In genomic region chr7:25249314-25250140, GRCm38 (mm10) we compare ENCODE assay signal across 8 mouse cellular contexts. TPM values are rescaled to one million over a fixed set of nuclear protein-coding genes. Genes with fewer than 3 reads are reported as not detected.
A peak's percentile ranks its signal among the peaks of the same experiment; 100 is the strongest.
DNase-seq lines count a peak whose midpoint lies in the region; ATAC-seq lines count a peak whose summit lies in the region.

No protein-coding gene starts in this region.

- peak; percentile 54 to 65 for DNase-seq in cerebellum, postnatal 36 days
- DNase-seq in gastrocnemius, postnatal 25 days, result peak; percentile 87
- peak; percentile 74 to 78 for DNase-seq in spleen, postnatal 36 days (ENCODE audit: low spot score in 2 of 2)

- H3K36me3 ChIP-seq in erythroblast, embryonic 14.5 days (ENCODE audit: control insufficient read depth), result peaks cover 20% of the 10 kb centered on the region
- peaks cover 21% of the 10 kb centered on the region for H3K36me3 ChIP-seq in limb, embryonic 12.5 days
- H3K36me3 ChIP-seq in midbrain, embryonic 12.5 days, result peaks cover 16% of the 10 kb centered on the region

- no peak; the same call in 1 of the 2 replicates for ATAC-seq in erythroblast, adult 5-6 weeks (replicated peaks; ENCODE audit: low FRiP score, poor library complexity, severe bottlenecking)
- peak; percentile 60 for ATAC-seq in inflammation-experienced regulatory T-cells, adult 6 months
- ATAC-seq in limb, embryonic 12.5 days (ENCODE audit: insufficient number of reproducible peaks, insufficient read depth, low FRiP score, low TSS enrichment, low read depth), result peak; percentile 66
- peak; percentile 61 for ATAC-seq in midbrain, embryonic 12.5 days (ENCODE audit: low FRiP score, low read depth)

- H3K4me2 ChIP-seq in limb, embryonic 12.5 days, result peak overlapping the region; percentile 95
- peak overlapping the region; percentile 92 for H3K4me2 ChIP-seq in midbrain, embryonic 12.5 days (replicated peaks)

- H3K4me1 ChIP-seq in erythroblast, embryonic 14.5 days (ENCODE audit: control insufficient read depth), result peaks cover 61% of the 10 kb centered on the region
- H3K4me1 ChIP-seq in limb, embryonic 12.5 days (replicated peaks), result peaks cover 52% of the 10 kb centered on the region
- peaks cover 50% of the 10 kb centered on the region for H3K4me1 ChIP-seq in midbrain, embryonic 12.5 days

- H3K27ac ChIP-seq in limb, embryonic 12.5 days, result peak overlapping the region; percentile 99
- peak overlapping the region; percentile 89 for H3K27ac ChIP-seq in midbrain, embryonic 12.5 days (replicated peaks)

- WGBS in limb, embryonic 12.5 days, result under 1% methylated on average over 39 of the region's 73 CpGs
- under 1% methylated on average over 31 of the region's 73 CpGs for WGBS in midbrain, embryonic 12.5 days

- peaks cover 25% of the 10 kb centered on the region for H3K27me3 ChIP-seq in erythroblast, embryonic 14.5 days (ENCODE audit: control insufficient read depth)
- no peaks in the 10 kb centered on the region for H3K27me3 ChIP-seq in limb, embryonic 12.5 days
- H3K27me3 ChIP-seq in midbrain, embryonic 12.5 days, result no peaks in the 10 kb centered on the region

- peak overlapping the region; percentile 97 for H3K9ac ChIP-seq in limb, embryonic 12.5 days (replicated peaks)
- H3K9ac ChIP-seq in midbrain, embryonic 12.5 days (replicated peaks), result peak overlapping the region; percentile 83

- H3K4me3 ChIP-seq in erythroblast, embryonic 14.5 days (replicated peaks), result peak overlapping the region; percentile 91
- H3K4me3 ChIP-seq in limb, embryonic 12.5 days (replicated peaks), result peak overlapping the region; percentile 95
- H3K4me3 ChIP-seq in midbrain, embryonic 12.5 days, result peak overlapping the region; percentile 90

- H3K9me3 ChIP-seq in erythroblast, embryonic 14.5 days (ENCODE audit: control insufficient read depth, low read length), result no peaks in the 10 kb centered on the region
- H3K9me3 ChIP-seq in limb, embryonic 12.5 days, result no peaks in the 10 kb centered on the region
- H3K9me3 ChIP-seq in midbrain, embryonic 12.5 days, result no peaks in the 10 kb centered on the region

RNA-seq across cellular contexts. Expression of gene Erf, which starts 1.0 kb away (rescaled TPM):
- polyA plus RNA-seq in erythroblast, embryonic 14.5 days (2012), result 3.2 and 3.6 TPM in 2 replicates
- total RNA-seq in erythroblast, adult 5-6 weeks (2015; ENCODE audit: low replicate concordance), result 3.3 and 3.6 TPM in 2 replicates
- 2.4 and 2.6 TPM in 2 replicates for total RNA-seq in erythroblast, adult 5-6 weeks (2017; ENCODE audit: low replicate concordance)
- total RNA-seq in gastrocnemius, postnatal 25 days (2021), result 1 to 10 TPM; 5.8 to 7.2 TPM
- under 1 TPM; 0.34 to 0.70 (median 0.38) TPM for polyA plus RNA-seq in inflammation-experienced regulatory T-cells, adult 6 months (2017; shearing (Covaris generic))
- 22.3 and 24.3 TPM in 2 replicates for polyA plus RNA-seq in limb, embryonic 12.5 days (2016; fragmentation: Nextera tagmentation; extraction: Ambion mirVana)
- polyA plus RNA-seq in midbrain, embryonic 12.5 days (2016; fragmentation: Nextera tagmentation; extraction: Ambion mirVana), result 8.8 and 10.0 TPM in 2 replicates

RNA-seq across cellular contexts. Expression of gene Gsk3a, which starts 11.9 kb away (rescaled TPM):
- 30.9 and 31.8 TPM in 2 replicates for polyA plus RNA-seq in erythroblast, embryonic 14.5 days (2012)
- total RNA-seq in erythroblast, adult 5-6 weeks (2015; ENCODE audit: low replicate concordance), result 35.2 and 39.5 TPM in 2 replicates
- total RNA-seq in erythroblast, adult 5-6 weeks (2017; ENCODE audit: low replicate concordance), result 24.2 and 29.0 TPM in 2 replicates
- total RNA-seq in gastrocnemius, postnatal 25 days (2021), result 10 to 100 TPM; 59.5 to 66.2 TPM
- polyA plus RNA-seq in inflammation-experienced regulatory T-cells, adult 6 months (2017; shearing (Covaris generic)), result 10 to 100 TPM in 1 of 3 experiments, 1 to 10 TPM in 2; 8.5 to 13.3 (median 8.9) TPM
- 16.9 and 19.4 TPM in 2 replicates for polyA plus RNA-seq in limb, embryonic 12.5 days (2016; fragmentation: Nextera tagmentation; extraction: Ambion mirVana)
- polyA plus RNA-seq in midbrain, embryonic 12.5 days (2016; fragmentation: Nextera tagmentation; extraction: Ambion mirVana), result 17.9 and 19.0 TPM in 2 replicates

RNA-seq across cellular contexts. Expression of gene Cic, which starts 18.0 kb away (rescaled TPM):
- polyA plus RNA-seq in erythroblast, embryonic 14.5 days (2012), result 47.3 and 55.9 TPM in 2 replicates
- total RNA-seq in erythroblast, adult 5-6 weeks (2015; ENCODE audit: low replicate concordance), result 60.2 and 77.4 TPM in 2 replicates
- 15.3 and 26.6 TPM in 2 replicates for total RNA-seq in erythroblast, adult 5-6 weeks (2017; ENCODE audit: low replicate concordance)
- total RNA-seq in gastrocnemius, postnatal 25 days (2021), result 10 to 100 TPM; 29.0 to 30.4 TPM
- 10 to 100 TPM; 17.9 to 35.2 (median 21.6) TPM for polyA plus RNA-seq in inflammation-experienced regulatory T-cells, adult 6 months (2017; shearing (Covaris generic))
- 34.9 and 38.7 TPM in 2 replicates for polyA plus RNA-seq in limb, embryonic 12.5 days (2016; fragmentation: Nextera tagmentation; extraction: Ambion mirVana)
- 39.4 and 40.8 TPM in 2 replicates for polyA plus RNA-seq in midbrain, embryonic 12.5 days (2016; fragmentation: Nextera tagmentation; extraction: Ambion mirVana)

RNA-seq across cellular contexts. Expression of gene Zfp526, which starts 28.3 kb away (rescaled TPM):
- 1.1 and 1.5 TPM in 2 replicates for polyA plus RNA-seq in erythroblast, embryonic 14.5 days (2012)
- 25.4 and 27.4 TPM in 2 replicates for total RNA-seq in erythroblast, adult 5-6 weeks (2015; ENCODE audit: low replicate concordance)
- 33.7 and 37.7 TPM in 2 replicates for total RNA-seq in erythroblast, adult 5-6 weeks (2017; ENCODE audit: low replicate concordance)
- total RNA-seq in gastrocnemius, postnatal 25 days (2021), result 1 to 10 TPM; 4.6 to 5.2 TPM
- polyA plus RNA-seq in inflammation-experienced regulatory T-cells, adult 6 months (2017; shearing (Covaris generic)), result 1 to 10 TPM; 2.2 to 4.0 (median 2.5) TPM
- 3.1 and 3.4 TPM in 2 replicates for polyA plus RNA-seq in limb, embryonic 12.5 days (2016; fragmentation: Nextera tagmentation; extraction: Ambion mirVana)
- 2.3 and 2.5 TPM in 2 replicates for polyA plus RNA-seq in midbrain, embryonic 12.5 days (2016; fragmentation: Nextera tagmentation; extraction: Ambion mirVana)

RNA-seq across cellular contexts. Expression of gene Dedd2, which starts 29.1 kb away (rescaled TPM):
- polyA plus RNA-seq in erythroblast, embryonic 14.5 days (2012), result 50.4 and 51.9 TPM in 2 replicates
- 53.8 and 59.1 TPM in 2 replicates for total RNA-seq in erythroblast, adult 5-6 weeks (2015; ENCODE audit: low replicate concordance)
- total RNA-seq in erythroblast, adult 5-6 weeks (2017; ENCODE audit: low replicate concordance), result 164 and 194 TPM in 2 replicates
- total RNA-seq in gastrocnemius, postnatal 25 days (2021), result 1 to 10 TPM; 7.2 to 7.9 TPM
- polyA plus RNA-seq in inflammation-experienced regulatory T-cells, adult 6 months (2017; shearing (Covaris generic)), result 10 to 100 TPM; 24.6 to 26.2 (median 25.0) TPM
- 12.2 and 13.6 TPM in 2 replicates for polyA plus RNA-seq in limb, embryonic 12.5 days (2016; fragmentation: Nextera tagmentation; extraction: Ambion mirVana)
- 11.7 and 12.2 TPM in 2 replicates for polyA plus RNA-seq in midbrain, embryonic 12.5 days (2016; fragmentation: Nextera tagmentation; extraction: Ambion mirVana)
